Mouse (Mus musculus): ENCODE measurements around the gene Krtap20-2.
"Not testable (repeated sequence)": the region's sequence is repeated elsewhere in the genome, so short reads cannot be mapped to it uniquely, and the experiment has no call there.

Gene Krtap20-2

DNA sequence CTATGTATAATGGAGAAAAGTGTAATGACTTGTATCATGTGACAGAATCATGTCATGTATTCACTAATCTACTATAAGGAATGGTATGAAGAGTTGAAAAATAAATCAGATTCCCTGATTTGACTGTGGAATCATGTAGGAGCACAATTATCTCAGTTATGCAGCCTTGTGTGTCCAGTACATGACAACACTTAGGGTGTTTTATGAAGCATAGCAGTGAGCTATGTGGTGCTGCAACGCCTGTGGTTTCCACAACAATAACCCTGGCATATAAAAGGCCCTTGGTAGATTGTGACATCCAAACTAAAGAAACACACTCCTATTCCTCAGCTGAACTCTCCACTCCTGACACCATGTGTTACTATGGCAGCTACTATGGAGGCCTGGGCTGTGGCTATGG is at the start of gene Krtap20-2:
Krtap20-2 (plus strand) TSS at position 301 of the 400 bp plus-strand sequence.
- DNase-seq = no peak

GRCm38 (mm10) chr16:89157652-89158051 is 48.0 kb upstream of the Krtap20-2 start, which contains the start of gene Gm9789:
Gene Gm9789 (plus strand): TSS chr16:89157952.
- no peak for DNase-seq

DNA sequence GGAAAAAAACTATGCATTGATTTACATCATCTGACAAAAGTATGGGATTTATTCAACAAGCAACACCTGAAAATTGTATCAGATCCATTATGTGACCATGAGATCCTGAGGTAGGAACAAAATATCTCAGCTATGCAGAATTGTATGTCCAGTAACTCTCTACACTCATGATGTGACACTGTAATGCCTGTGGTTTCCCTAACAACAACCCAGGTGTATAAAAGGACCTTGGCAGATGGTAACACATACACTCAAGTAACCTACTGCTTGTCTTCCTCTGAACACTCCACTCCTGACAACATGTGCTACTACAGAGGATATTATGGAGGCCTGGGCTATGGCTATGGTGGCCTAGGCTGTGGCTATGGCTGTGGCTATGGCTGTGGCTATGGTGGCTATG is 36.5 kb upstream of the Krtap20-2 start, which contains the start of gene Gm7735:
Gm7735 (plus strand) TSS at position 301 of the 400 bp plus-strand sequence.
- not testable (repeated sequence) for DNase-seq

- DNase-seq = no peak
These were observed 31.2 kb upstream of the Krtap20-2 start, which contains the start of gene 1110057P08Rik for GRCm38 (mm10) chr16:89174435-89174834. Gene 1110057P08Rik (plus strand): TSS chr16:89174735.

DNA sequence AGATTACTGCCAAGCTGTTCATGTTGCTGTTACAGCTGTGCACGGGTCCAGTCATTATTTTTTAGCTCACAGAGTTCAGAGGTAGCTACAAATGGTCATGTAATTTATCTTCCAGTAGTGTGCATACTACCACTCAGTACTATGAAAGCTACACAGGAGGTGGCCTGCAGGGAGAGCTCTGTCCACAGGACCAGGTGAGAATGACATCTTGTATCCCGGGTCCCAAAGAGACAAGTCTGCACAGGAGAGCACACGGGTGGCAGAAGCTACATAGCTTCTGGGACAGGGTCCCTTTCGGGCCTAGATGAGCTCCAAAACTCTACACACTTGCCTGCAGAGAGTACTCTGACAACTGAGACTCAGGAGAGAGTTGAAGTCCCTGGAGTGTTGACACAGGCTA is 17.0 kb upstream of the Krtap20-2 start:
- no peak for DNase-seq

Data from kidney, postnatal 36 days (tissue).